Mouse (Mus musculus) telencephalon, adult 2 months (tissue): ENCODE results near the gene Setd4.

Experiments used
- DNase-seq: peaks from one replicate; pipeline ENCODE4 v3.0.0-alpha.2; 2011; ENCODE audit warnings: low read depth, low spot score

Setd4 gene

GRCm38 (mm10) chr16:93546354-93546965, 57.4 kb downstream of the Setd4 start:
- DNase-seq: no peak

GRCm38 (mm10) chr16:93544931-93545330, 58.9 kb downstream of the Setd4 start:
- no peak for DNase-seq

- peak; percentile 72 for DNase-seq
Measured at GRCm38 (mm10) chr16:93543704-93544103, 60.2 kb downstream of the Setd4 start.

- DNase-seq: no peak
Measured at GRCm38 (mm10) chr16:93539891-93540290, 64.0 kb downstream of the Setd4 start.

GRCm38 (mm10) chr16:93535151-93535853, 68.6 kb downstream of the Setd4 start:
- DNase-seq: no peak
